Mouse (Mus musculus) neutrophil, adult 83 days (primary cell): ENCODE measurements around the gene Car6. TPM values are rescaled to one million over a fixed set of nuclear protein-coding genes. Genes with fewer than 3 reads are reported as not detected.

Source experiments
- total RNA-seq, 2 experiments: library from RNA; stranded (reverse); gene quantifications; one replicate each; pipeline ENCODE4 v1.2.4; 2023

Gene Car6
- total RNA-seq: not detected

DNA sequence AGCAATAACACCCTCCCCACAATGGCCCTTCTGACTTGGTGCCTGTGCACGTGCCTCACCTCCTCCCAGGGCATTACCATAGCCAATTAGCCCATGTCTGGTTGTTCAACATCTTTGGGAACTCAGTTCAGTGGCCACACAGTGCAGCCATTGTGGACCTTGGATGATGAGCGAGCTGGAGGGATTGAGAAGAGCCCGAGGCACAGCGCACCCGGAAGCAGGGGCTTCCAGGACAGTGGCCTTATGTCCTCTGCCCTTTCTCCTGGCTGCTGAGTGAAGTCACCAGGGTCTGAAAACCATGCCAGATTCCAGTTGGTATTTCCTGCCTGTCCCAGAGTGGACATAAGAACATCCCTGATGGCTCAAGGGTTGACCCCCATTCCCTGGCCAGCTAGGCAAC lies at the start of gene Car6:
Car6 (minus strand) TSS at position 101 of the 400 bp plus-strand sequence.

DNA sequence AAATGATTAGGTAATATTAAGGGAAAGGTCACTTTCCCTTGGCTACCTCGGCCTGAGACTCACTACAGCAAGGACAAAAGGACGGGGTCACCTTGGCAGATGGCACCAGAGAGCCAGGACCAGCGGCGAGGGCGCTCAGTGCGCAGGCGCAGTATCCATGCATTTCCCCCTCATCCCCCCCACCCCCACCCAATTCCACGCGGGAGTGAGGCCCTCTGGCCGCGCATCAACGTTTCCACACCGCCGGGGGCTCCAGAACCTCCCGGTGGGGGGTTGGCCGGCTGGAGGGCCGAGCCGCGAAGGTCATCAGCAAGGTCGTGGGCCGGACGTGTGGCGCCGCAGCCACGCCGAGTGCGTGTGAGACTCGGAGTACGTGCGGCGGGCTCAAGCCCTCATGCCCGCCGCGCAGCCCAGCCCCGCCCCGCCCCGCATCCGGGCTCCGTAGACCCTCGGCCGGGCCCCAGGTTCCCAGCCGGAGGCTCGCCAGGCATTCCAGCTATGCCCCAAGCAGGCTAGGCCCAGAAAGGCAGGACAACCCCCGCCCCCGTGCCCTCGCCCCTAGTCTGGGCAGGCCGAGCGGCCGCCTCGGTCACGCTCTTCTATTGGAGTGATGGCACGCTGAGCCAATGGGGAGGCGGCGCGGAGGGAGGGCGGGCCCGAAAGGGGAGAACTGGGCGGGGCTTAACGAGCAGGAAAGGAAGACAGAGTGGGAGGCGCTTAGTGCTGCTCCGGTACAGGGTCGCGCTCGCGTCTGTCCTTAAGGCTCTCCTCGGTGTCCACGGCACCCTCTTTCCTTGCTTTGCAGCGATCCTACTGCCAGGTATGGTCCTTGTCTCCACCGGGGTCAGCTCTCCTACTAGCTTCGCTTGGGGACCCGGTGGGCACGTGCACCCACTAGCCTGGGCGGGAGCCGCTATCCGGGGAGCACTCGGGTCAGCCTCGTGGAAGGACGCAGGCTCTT lies 35.7 kb upstream of the Car6 start, which contains the start of gene Eno1:
Eno1 (plus strand) TSS at position 201 of the 961 bp plus-strand sequence.

Other genes starting within 250 kb of the Car6 start
- gene Spsb1, start 246.3 kb downstream of the Car6 start, total RNA-seq: 1 to 10 TPM; 1.8 to 3.0 TPM
- gene H6pd, start 192.3 kb downstream of the Car6 start, total RNA-seq: 10 to 100 TPM; 74.1 to 77.3 TPM
- 1 to 10 TPM; 6.7 to 6.9 TPM for gene Gpr157, start 114.0 kb downstream of the Car6 start, total RNA-seq
- not detected for gene Slc2a5, start 82.0 kb downstream of the Car6 start, total RNA-seq
- not detected for gene Slc2a7, start 52.4 kb downstream of the Car6 start, total RNA-seq
- gene Eno1, start 35.4 kb upstream of the Car6 start, total RNA-seq: 100 to 1,000 TPM; 292 to 304 TPM
- gene Rere, start 80.3 kb upstream of the Car6 start, total RNA-seq: 10 to 100 TPM; 70.2 to 84.7 TPM